Mouse (Mus musculus) stomach, postnatal 0 days (tissue): ENCODE results near the gene Jazf1. TPM values are rescaled to one million over a fixed set of nuclear protein-coding genes. Genes with fewer than 3 reads are reported as not detected.

ENCODE experiments used
- ATAC-seq: fragments of 200-750 bp; cut with Nextera tagmentation; 2 replicates; pipeline ENCODE4 v1.8.0; 2017; ENCODE audit not compliant: low FRiP score, low TSS enrichment
- DNase-seq: peaks from one replicate; pipeline ENCODE4 v3.0.0-alpha.2; 2016; ENCODE audit warnings: low spot score
- H3K27ac ChIP-seq: fragments of 300-500 bp; sonication (generic); replicated peaks from 2 replicates; pipeline ENCODE4 v1.5.1; 2014; ENCODE audit warnings: mild to moderate bottlenecking, control low read depth
- H3K27me3 ChIP-seq: fragments of 300-500 bp; sonication (generic); 2 replicates; pipeline ENCODE4 v1.6.1; 2014; ENCODE audit warnings: low read length; ENCODE audit not compliant: control insufficient read depth, insufficient read depth
- H3K36me3 ChIP-seq: fragments of 300-500 bp; sonication (generic); 2 replicates; pipeline ENCODE4 v1.6.1; 2014; ENCODE audit warnings: low read length, mixed read lengths; ENCODE audit not compliant: control insufficient read depth, insufficient read depth
- H3K4me1 ChIP-seq: fragments of 300-500 bp; sonication (generic); replicated peaks from 2 replicates; pipeline ENCODE4 v1.6.1; 2014; ENCODE audit warnings: antibody characterized with exemption; ENCODE audit not compliant: control insufficient read depth, insufficient read depth
- H3K4me2 ChIP-seq: fragments of 300-500 bp; sonication (generic); replicated peaks from 2 replicates; pipeline ENCODE4 v1.6.1; 2014; ENCODE audit warnings: low read depth, mild to moderate bottlenecking, control low read depth, moderate library complexity
- H3K4me3 ChIP-seq: fragments of 300-500 bp; sonication (generic); 2 replicates; pipeline ENCODE4 v1.5.1; 2014; ENCODE audit warnings: low read depth, low read length, control low read depth
- H3K9ac ChIP-seq: fragments of 300-500 bp; sonication (generic); 2 replicates; pipeline ENCODE4 v1.6.1; 2014; ENCODE audit warnings: mild to moderate bottlenecking, low read length, control low read depth, mixed read lengths
- H3K9me3 ChIP-seq: fragments of 300-500 bp; sonication (generic); 2 replicates; pipeline ENCODE4 v1.6.1; 2016; ENCODE audit warnings: low read length; ENCODE audit not compliant: control insufficient read depth
- CTCF ChIP-seq: IDR thresholded peaks from 2 replicates; pipeline ENCODE4 v1.5.1; 2016; ENCODE audit warnings: antibody characterized with exemption, low read depth, mild to moderate bottlenecking, moderate library complexity
- EP300 ChIP-seq: optimal IDR thresholded peaks from 2 replicates; pipeline ENCODE3; 2016; ENCODE audit warnings: antibody characterized with exemption
- WGBS: fragments of 180-500 bp; shearing (Covaris S2); extraction: QIAGEN DNeasy Blood & Tissue Kit; methylation state at CpG from one replicate; pipeline ENCODE4 v1.1.7; 2014; 5-methylcytosine and 5-hydroxymethylcytosine counted together
- polyA plus RNA-seq: library from polyadenylated mRNA; unstranded; fragments of >200 nt; fragmentation: Nextera tagmentation; extraction: Ambion mirVana; gene quantifications from 2 replicates; pipeline ENCODE4 v1.2.1, GENCODE M21; 2015

Jazf1 gene
- polyA plus RNA-seq, 1 experiment from 2014 or later: 5.1 TPM

DNA sequence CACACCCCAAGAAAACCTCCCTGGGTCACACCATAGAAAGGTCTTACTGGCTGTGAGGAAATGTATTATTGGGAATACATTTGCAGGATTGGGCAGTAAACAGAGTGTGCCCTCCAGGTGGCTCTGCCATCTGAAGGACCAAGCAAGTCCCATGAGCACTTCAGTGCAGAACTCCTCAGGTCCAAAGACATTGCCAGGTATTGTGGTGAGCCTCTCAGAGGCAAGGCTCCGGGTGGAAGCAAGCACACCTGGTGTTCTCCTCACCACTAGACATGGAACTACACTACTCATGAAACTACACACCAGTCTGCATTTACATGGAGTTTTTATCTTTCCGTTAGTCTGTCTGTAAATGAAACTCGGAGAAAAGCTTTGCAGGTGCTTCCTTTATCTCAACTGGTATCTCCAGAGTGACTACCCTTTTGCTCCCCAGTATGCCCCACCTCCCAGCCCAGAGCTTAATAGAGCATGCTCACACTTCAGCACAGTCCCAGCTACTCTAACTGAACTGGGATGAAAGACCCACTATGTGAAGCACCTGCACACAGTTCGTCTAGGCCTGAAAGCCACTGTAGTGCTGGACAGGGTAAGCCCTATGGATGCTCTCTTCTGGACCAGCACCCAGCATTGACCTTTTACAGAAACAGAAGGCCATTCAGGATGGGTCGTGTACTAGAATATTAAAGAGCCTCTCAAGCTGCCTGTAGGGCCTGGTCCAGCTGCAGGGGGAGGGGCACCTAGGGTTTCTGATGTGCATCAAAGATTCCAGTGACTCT, 156.1 kb downstream of the Jazf1 start:
- no peak for ATAC-seq
- 77% methylated on average over 5 of the region's 5 CpGs for WGBS

DNA sequence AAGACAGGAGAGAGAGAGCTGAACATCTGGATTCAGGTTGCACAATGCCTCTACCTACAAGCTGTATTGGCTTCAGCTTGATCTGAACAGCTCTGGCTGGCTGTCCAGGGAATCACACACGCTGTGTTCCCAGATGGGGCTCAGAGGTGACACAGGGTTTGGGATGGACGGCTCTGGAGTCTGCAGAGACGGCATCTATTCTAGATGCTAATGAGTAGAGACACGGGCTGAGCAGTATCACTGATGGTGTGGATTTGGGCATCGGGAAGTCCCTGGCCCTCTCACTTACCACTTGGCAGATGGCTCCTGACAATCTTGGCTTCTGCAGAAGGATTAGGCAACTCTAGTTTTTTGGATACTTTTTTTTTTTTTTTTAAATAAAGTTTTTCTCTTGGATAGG, 161.6 kb downstream of the Jazf1 start:
- ATAC-seq (no peak), DNase-seq (no peak)
- Histone ChIP-seq H3K27me3 (no peaks in the 10 kb centered on the region), H3K4me1 (no peaks in the 10 kb centered on the region), H3K9ac (no peak overlapping the region), H3K27ac (no peak overlapping the region), H3K9me3 (no peaks in the 10 kb centered on the region), H3K4me3 (no peak overlapping the region), H3K4me2 (no peak overlapping the region), H3K36me3 (no peaks in the 10 kb centered on the region)
- TF ChIP-seq EP300 (no peak), CTCF (no peak)
- WGBS: 80% methylated on average over 5 of the region's 5 CpGs

More for the DNA sequence above, 156.1 kb downstream of the Jazf1 start:
- no peaks in the 10 kb centered on the region for H3K36me3 ChIP-seq
- H3K9me3 ChIP-seq: no peaks in the 10 kb centered on the region
- H3K4me2 ChIP-seq: no peak overlapping the region
- no peak overlapping the region for H3K4me3 ChIP-seq
- no peak overlapping the region for H3K27ac ChIP-seq
- H3K9ac ChIP-seq: no peak overlapping the region
- H3K4me1 ChIP-seq: no peaks in the 10 kb centered on the region
- H3K27me3 ChIP-seq: no peaks in the 10 kb centered on the region
- TF ChIP-seq EP300 (no peak), CTCF (no peak)
- DNase-seq: no peak

DNA sequence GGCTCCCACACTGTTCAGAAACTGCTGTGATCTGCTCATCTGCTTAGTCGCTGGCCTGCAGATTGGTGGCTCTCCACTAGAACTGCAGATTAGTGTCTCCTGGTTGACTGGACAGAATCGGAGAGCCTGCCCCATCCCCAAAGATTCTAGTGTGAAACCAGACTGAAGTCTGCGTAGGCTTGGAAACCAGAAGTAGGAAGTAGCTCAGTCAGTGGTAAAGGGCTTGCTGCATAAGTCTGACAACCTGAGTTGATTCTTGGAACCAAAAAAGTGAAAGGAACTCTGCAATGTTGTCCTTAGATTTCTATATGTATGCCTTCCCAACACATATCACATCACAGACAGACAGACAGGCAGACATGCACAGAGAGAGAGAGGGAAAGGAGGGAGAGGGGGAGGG, 163.3 kb downstream of the Jazf1 start:
- Histone ChIP-seq H3K9me3 (no peaks in the 10 kb centered on the region), H3K27me3 (no peaks in the 10 kb centered on the region), H3K27ac (no peak overlapping the region), H3K4me1 (no peaks in the 10 kb centered on the region), H3K36me3 (no peaks in the 10 kb centered on the region), H3K9ac (no peak overlapping the region), H3K4me3 (no peak overlapping the region), H3K4me2 (no peak overlapping the region)
- DNase-seq: no peak
- 65% methylated on average over 3 of the region's 3 CpGs for WGBS
- TF ChIP-seq EP300 (no peak), CTCF (no peak)
- ATAC-seq: no peak

DNA sequence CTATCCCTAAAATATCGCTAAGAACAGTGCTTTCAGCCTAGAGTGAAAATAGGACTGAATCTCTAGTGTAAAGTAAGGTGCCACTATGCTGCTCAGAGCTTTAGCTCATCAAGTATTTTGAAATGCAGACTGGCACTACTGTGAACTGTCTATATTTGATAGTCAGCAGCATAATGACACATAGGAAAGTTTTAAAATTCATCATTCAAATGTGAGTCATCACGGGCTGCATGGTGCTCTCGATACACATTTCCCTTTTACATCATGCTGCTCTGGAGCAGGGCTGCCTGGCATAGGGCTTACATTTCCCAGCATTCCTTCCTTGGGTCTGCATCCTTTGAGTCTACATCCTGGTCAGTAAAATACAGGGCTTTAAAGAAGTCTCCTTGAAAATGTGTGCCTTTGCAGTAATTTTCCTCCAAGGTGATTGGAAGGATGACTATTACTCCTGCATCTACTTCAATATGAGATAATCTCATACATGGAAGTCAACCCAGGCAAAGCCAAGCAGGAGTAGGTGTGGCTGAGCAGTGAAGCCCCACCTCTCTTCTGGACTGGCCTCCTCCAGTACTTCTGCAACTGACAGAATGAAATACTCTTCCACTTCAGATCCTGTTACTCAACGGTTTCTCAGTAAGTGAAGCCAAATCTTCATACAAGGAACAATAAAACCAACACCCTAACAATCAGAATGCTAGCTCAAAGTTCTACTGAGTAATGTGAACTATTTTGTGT, 165.0 kb downstream of the Jazf1 start:
- no peak for TF ChIP-seq CTCF
- TF ChIP-seq EP300: no peak
- Histone ChIP-seq H3K36me3 (no peaks in the 10 kb centered on the region), H3K27ac (no peak overlapping the region), H3K4me2 (no peak overlapping the region), H3K4me3 (no peak overlapping the region), H3K4me1 (no peaks in the 10 kb centered on the region), H3K9ac (no peak overlapping the region), H3K9me3 (no peaks in the 10 kb centered on the region), H3K27me3 (no peaks in the 10 kb centered on the region)
- DNase-seq: no peak
- no peak for ATAC-seq
- WGBS: 61% methylated on average over 4 of the region's 4 CpGs

DNA sequence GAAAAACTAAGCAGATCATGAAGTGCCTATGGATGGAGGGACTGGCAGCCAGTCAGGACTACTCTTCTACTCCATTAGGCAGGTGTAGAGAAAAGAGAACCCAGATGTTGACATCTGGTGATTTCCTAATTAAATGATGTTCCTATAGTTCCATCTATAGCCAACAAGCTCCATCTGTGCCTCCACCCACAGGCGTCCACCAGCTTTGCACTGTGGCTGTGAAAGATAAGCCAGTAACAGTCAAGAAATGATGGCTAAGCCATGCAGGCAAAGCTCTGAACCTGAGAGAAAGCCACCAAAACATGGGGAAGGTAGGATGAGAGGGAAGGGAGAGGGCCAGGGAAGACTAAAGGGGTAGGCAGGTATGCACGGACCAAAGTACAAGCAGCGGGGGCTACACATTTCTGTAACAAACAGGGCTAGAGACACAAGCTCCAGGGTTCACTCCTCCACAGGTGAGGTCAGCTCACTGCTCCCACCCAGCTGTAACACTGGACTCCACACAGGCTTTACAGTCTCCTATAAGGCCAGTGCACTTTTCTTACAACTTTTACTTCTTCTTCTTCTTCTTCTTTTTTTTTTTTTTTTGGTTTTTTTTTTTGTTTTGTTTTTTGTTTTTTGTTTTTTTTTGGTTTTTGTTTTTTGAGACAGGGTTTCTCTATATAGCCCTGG, 168.7 kb downstream of the Jazf1 start:
- no peak overlapping the region for H3K4me3 ChIP-seq
- H3K27ac ChIP-seq: no peak overlapping the region
- no peaks in the 10 kb centered on the region for H3K36me3 ChIP-seq
- TF ChIP-seq EP300 (no peak), CTCF (no peak)
- H3K27me3 ChIP-seq: no peaks in the 10 kb centered on the region
- no peak overlapping the region for H3K9ac ChIP-seq
- WGBS: 84% methylated on average over 3 of the region's 3 CpGs
- no peaks in the 10 kb centered on the region for H3K9me3 ChIP-seq
- ATAC-seq: no peak
- H3K4me2 ChIP-seq: no peak overlapping the region
- DNase-seq: no peak
- H3K4me1 ChIP-seq: no peaks in the 10 kb centered on the region

DNA sequence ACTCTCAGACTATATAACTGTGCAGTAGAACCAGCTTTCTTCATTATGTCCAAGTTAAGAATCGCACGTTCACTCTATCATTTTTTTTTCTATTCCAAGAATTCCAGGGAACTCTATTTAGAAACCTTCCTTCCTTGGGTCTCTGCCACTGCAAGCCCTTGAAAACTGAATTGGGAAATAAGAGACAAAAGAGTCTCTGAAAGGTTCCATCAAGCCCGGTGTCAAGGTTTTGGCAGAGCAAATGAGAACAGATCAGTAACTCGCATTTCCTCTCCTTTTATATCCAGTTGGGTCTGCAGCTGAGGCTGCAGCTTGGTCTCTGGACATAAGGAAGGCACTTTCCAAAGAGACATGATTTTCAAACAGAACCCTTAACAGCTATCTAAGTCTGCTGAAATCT, 173.4 kb downstream of the Jazf1 start:
- 0 out of 2 replicates have a peak overlapping the region, but pooled peaks have one; percentile 5 for H3K27ac ChIP-seq
- no peaks in the 10 kb centered on the region for H3K36me3 ChIP-seq
- TF ChIP-seq EP300 (no peak), CTCF (no peak)
- H3K9me3 ChIP-seq: no peaks in the 10 kb centered on the region
- no peak for DNase-seq
- H3K9ac ChIP-seq: no peak overlapping the region
- H3K27me3 ChIP-seq: no peaks in the 10 kb centered on the region
- H3K4me3 ChIP-seq: no peak overlapping the region
- peak overlapping the region; percentile 43; the same call in 1 of the 2 replicates for H3K4me2 ChIP-seq
- no peaks in the 10 kb centered on the region; the same call in 1 of the 2 replicates for H3K4me1 ChIP-seq
- 43% methylated on average over 4 of the region's 4 CpGs for WGBS
- no peak for ATAC-seq
